Comparison of ENCODE assay signal across 16 mouse cellular contexts in the genomic region with DNA sequence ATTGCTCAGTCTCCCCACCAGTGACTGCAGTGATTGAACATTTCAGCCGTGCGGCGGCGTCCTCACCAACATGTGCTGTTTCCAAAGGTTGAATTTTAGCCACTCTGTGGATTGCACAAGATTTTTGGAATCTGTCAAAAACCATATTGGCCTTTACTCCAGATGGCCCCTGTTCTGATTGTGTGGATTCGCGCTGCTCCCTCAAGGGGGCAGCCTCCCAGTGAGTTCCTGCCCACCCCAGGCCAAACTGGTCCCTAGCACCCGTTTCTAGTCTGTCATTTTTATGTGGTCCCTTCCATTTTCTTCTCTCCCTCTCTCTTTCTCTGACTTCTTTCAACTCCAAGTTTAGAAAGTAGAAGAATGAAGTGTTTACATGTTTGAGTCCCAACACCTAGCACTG.
DNase-seq lines count a peak whose midpoint lies in the region; ATAC-seq and TF ChIP-seq lines count a peak whose summit lies in the region.
"Had no signal": no experiment of that assay in that cellular context is flagged by ENCODE, and none has a peak within 500 bp of the region (broad histone marks: within the 10 kb centered on the region; RNA-seq: fewer than 3 reads in every experiment).

No protein-coding gene starts in this region.

- peak; percentile 36 for TF ChIP-seq CTCF in liver, adult 2 months (IDR thresholded peaks at IDR 0.05; ENCODE audit: low read depth, low read length)
- TF ChIP-seq CTCF in left cerebral cortex, adult 2 months (IDR thresholded peaks at IDR 0.05): no peak; the same call in 1 of the 2 replicates

- H3K9me3 ChIP-seq in liver, embryonic 12.5 days (replicated peaks): no peaks in the 10 kb centered on the region
- H3K9me3 ChIP-seq: heart, embryonic 15.5 days; hindbrain, embryonic 13.5 days; limb, embryonic 15.5 days; neural tube, embryonic 15.5 days had no signal

- H3K4me1 ChIP-seq in liver, adult 2 months (ENCODE audit: control insufficient read depth, insufficient read depth, low read length): peaks cover 6% of the 10 kb centered on the region; the same call in 1 of the 2 replicates
- peaks cover 18% of the 10 kb centered on the region for H3K4me1 ChIP-seq in liver, embryonic 12.5 days

- H3K27me3 ChIP-seq in liver, adult 2 months (ENCODE audit: control insufficient read depth, insufficient read depth, low read length): no peaks in the 10 kb centered on the region
- H3K27me3 ChIP-seq in liver, embryonic 12.5 days (replicated peaks): peaks cover 5% of the 10 kb centered on the region; the same call in 1 of the 2 replicates
- H3K27me3 ChIP-seq: heart, embryonic 15.5 days; hindbrain, embryonic 13.5 days; limb, embryonic 15.5 days; neural tube, embryonic 15.5 days had no signal

- no peak for TF ChIP-seq POLR2A in liver, adult 2 months (IDR thresholded peaks at IDR 0.05; ENCODE audit: extremely low read depth, insufficient read depth, low read length)

- intact Hi-C loops in left cerebral cortex, adult 2 months (cut with DNase I): no loop called here

- no peak overlapping the region for H3K27ac ChIP-seq in liver, adult 2 months (replicated peaks; ENCODE audit: insufficient read depth, low read depth, low read length)
- no peak overlapping the region for H3K27ac ChIP-seq in liver, embryonic 12.5 days
- H3K27ac ChIP-seq in left cerebral cortex, adult 2 months: no peak overlapping the region
- H3K27ac ChIP-seq: heart, embryonic 15.5 days; hindbrain, embryonic 13.5 days; limb, embryonic 15.5 days; neural tube, embryonic 15.5 days had no signal

- H3K36me3 ChIP-seq in liver, adult 2 months (ENCODE audit: control insufficient read depth, insufficient read depth, low read length): no peaks in the 10 kb centered on the region
- H3K36me3 ChIP-seq in liver, embryonic 12.5 days: no peaks in the 10 kb centered on the region
- H3K36me3 ChIP-seq: heart, embryonic 15.5 days; hindbrain, embryonic 13.5 days; limb, embryonic 15.5 days; neural tube, embryonic 15.5 days had no signal

- WGBS in liver, adult 2 months: 51% methylated on average over 7 of the region's 7 CpGs
- 63% methylated on average over 7 of the region's 7 CpGs for WGBS in liver, embryonic 12.5 days (ENCODE audit: insufficient replicate concordance)

- no peak overlapping the region for H3K4me3 ChIP-seq in liver, adult 2 months (ENCODE audit: insufficient read depth, low read depth, low read length)
- no peak overlapping the region for H3K4me3 ChIP-seq in liver, embryonic 12.5 days
- H3K4me3 ChIP-seq in left cerebral cortex, adult 2 months: no peak overlapping the region
- H3K4me3 ChIP-seq: erythroblast, embryonic 14.5 days; heart, embryonic 15.5 days; hindbrain, embryonic 13.5 days; limb, embryonic 15.5 days; neural tube, embryonic 15.5 days had no signal

- H3K4me2 ChIP-seq in liver, embryonic 12.5 days: no peak overlapping the region
- H3K4me2 ChIP-seq: heart, embryonic 15.5 days; hindbrain, embryonic 13.5 days; limb, embryonic 15.5 days; neural tube, embryonic 15.5 days had no signal

- peak; percentile 21 for DNase-seq in adrenal gland, postnatal 14 days
- no peak for DNase-seq in adrenal gland, adult 2 months
- peak; percentile 48 for DNase-seq in liver, adult 2 months (ENCODE audit: extremely low read depth, low read depth, low spot score)
- peak; percentile 33 for DNase-seq in A20 (ENCODE audit: low read depth, low spot score)
- no peak for DNase-seq in cerebellum, adult 11-12 months
- no peak for DNase-seq in left cerebral cortex, adult 2 months (ENCODE audit: extremely low spot score in 1 of 2, low spot score in 2 of 2)
- DNase-seq: cerebellum, adult 9-10 months; gastrocnemius, postnatal 36 days; kidney, adult 18-20 months had no signal

- ATAC-seq in liver, embryonic 12.5 days: no peak
- peak; percentile 42; the same call in 1 of the 2 replicates for ATAC-seq in megakaryocyte-erythroid progenitor cell, adult 5-6 weeks (replicated peaks; ENCODE audit: low FRiP score, low TSS enrichment, poor library complexity, severe bottlenecking)

- no peaks in the 10 kb centered on the region for H3K79me2 ChIP-seq in liver, adult 2 months (ENCODE audit: control insufficient read depth, insufficient read depth, low read length)

- H3K9ac ChIP-seq in liver, adult 2 months (ENCODE audit: low read depth, low read length): no peak overlapping the region
- no peak overlapping the region for H3K9ac ChIP-seq in liver, embryonic 12.5 days
- H3K9ac ChIP-seq: heart, embryonic 15.5 days; hindbrain, embryonic 13.5 days; limb, embryonic 15.5 days; neural tube, embryonic 15.5 days had no signal

Comparison
In these comparisons a context has a peak if more than half of its experiments do, and no peak if none do; other contexts are left out.
1. DNase-seq: peak in adrenal gland, postnatal 14 days (single experiment), liver, adult 2 months (single experiment) and A20 (single experiment); none in adrenal gland, adult 2 months (single experiment), cerebellum, adult 11-12 months (single experiment) and left cerebral cortex, adult 2 months (0 of 2).